8 mouse cellular contexts compared by ENCODE assay signal in the genomic region with DNA sequence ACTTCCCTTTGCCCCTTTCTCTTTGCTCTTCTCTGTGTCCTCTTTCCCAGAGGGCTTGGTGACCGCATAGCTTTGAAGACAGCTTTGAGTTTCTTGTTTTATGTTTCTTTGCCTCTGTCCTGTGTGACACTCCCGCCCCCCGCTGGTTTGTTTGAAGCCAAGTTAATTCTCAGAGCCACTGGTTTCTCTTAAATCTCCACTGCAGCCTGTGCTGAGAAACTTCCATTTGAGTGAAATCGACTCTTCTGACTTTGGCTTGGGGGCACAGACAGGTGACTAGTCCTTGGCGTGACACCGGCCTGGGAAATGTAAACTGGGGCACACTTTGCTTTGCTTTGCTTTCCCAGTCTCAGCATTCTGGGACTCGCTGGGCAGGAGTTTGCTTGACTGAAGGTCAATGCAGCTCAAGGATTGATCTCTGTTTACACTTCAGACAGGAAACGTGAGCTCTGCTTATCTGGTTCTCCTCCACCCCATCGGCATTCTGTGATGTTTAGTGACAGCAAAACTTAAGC. TPM values are rescaled to one million over a fixed set of nuclear protein-coding genes. Genes with fewer than 3 reads are reported as not detected.
DNase-seq lines count a peak whose midpoint lies in the region; ATAC-seq and TF ChIP-seq lines count a peak whose summit lies in the region.

No protein-coding gene starts in this region.

- no peak overlapping the region for H3K9ac ChIP-seq in forebrain, embryonic 13.5 days
- no peak overlapping the region for H3K9ac ChIP-seq in midbrain, embryonic 13.5 days (replicated peaks)

- TF ChIP-seq CTCF in spleen, adult 2 months (IDR thresholded peaks at IDR 0.05; ENCODE audit: extremely low read depth, insufficient read depth, insufficient read length, insufficient replicate concordance): peak; percentile 37; the same call in 1 of the 2 replicates

- no peak overlapping the region for H3K4me2 ChIP-seq in forebrain, embryonic 13.5 days
- H3K4me2 ChIP-seq in midbrain, embryonic 13.5 days (replicated peaks): no peak overlapping the region

- no peaks in the 10 kb centered on the region for H3K27me3 ChIP-seq in spleen, adult 2 months (ENCODE audit: control insufficient read depth, insufficient read depth, low read length)
- H3K27me3 ChIP-seq in forebrain, embryonic 13.5 days: no peaks in the 10 kb centered on the region
- no peaks in the 10 kb centered on the region for H3K27me3 ChIP-seq in midbrain, embryonic 13.5 days

- peaks cover 2% of the 10 kb centered on the region; the same call in 1 of the 2 replicates for H3K4me1 ChIP-seq in spleen, adult 2 months (ENCODE audit: control insufficient read depth, insufficient read depth, insufficient read length)
- peaks cover 44% of the 10 kb centered on the region for H3K4me1 ChIP-seq in forebrain, embryonic 13.5 days
- peaks cover 69% of the 10 kb centered on the region for H3K4me1 ChIP-seq in midbrain, embryonic 13.5 days (replicated peaks)

- 0 out of 2 replicates have a peak, but pooled peaks have one; percentile 19 for ATAC-seq in forebrain, embryonic 13.5 days
- ATAC-seq in midbrain, embryonic 13.5 days: 0 out of 2 replicates have a peak, but pooled peaks have one; percentile 49

- WGBS in spleen, adult 2 months: 31% methylated on average over 9 of the region's 9 CpGs
- 14% methylated on average over 9 of the region's 9 CpGs for WGBS in forebrain, embryonic 13.5 days
- WGBS in midbrain, embryonic 13.5 days: 5% methylated on average over 9 of the region's 9 CpGs

- peak in 1 of 2 experiments; percentile 25 for DNase-seq in spleen, adult 2 months (ENCODE audit: low read depth in 1 of 2, low spot score in 2 of 2)
- no peak for DNase-seq in spleen, postnatal 4 days (ENCODE audit: low spot score in 2 of 2)
- peak; percentile 57 for DNase-seq in kidney, postnatal 10 days
- DNase-seq in frontal cortex, postnatal 10 days (ENCODE audit: low spot score in 2 of 2): no peak
- DNase-seq in cerebellum, adult 11 months: no peak
- DNase-seq in left cerebral cortex, adult 18-20 months (ENCODE audit: low spot score in 2 of 2): no peak

- no peak for TF ChIP-seq POLR2A in spleen, adult 2 months (IDR thresholded peaks at IDR 0.05; ENCODE audit: low read depth, low read length)

- H3K4me3 ChIP-seq in spleen, adult 2 months (ENCODE audit: extremely low read depth, insufficient read depth, insufficient read length): no peak overlapping the region
- no peak overlapping the region for H3K4me3 ChIP-seq in forebrain, embryonic 13.5 days
- H3K4me3 ChIP-seq in midbrain, embryonic 13.5 days (replicated peaks): no peak overlapping the region

- H3K36me3 ChIP-seq in spleen, adult 2 months (ENCODE audit: control insufficient read depth, insufficient read depth, low read length): no peaks in the 10 kb centered on the region
- H3K36me3 ChIP-seq in forebrain, embryonic 13.5 days (ENCODE audit: poor library complexity, severe bottlenecking): no peaks in the 10 kb centered on the region
- H3K36me3 ChIP-seq in midbrain, embryonic 13.5 days: no peaks in the 10 kb centered on the region

- no peak overlapping the region for H3K27ac ChIP-seq in spleen, adult 2 months (ENCODE audit: insufficient read depth, low read length)
- 0 out of 2 replicates have a peak overlapping the region, but pooled peaks have one; percentile 51 for H3K27ac ChIP-seq in forebrain, embryonic 13.5 days
- peak overlapping the region; percentile 72 for H3K27ac ChIP-seq in midbrain, embryonic 13.5 days

- H3K9me3 ChIP-seq in forebrain, embryonic 13.5 days (replicated peaks): no peaks in the 10 kb centered on the region
- H3K9me3 ChIP-seq in midbrain, embryonic 13.5 days: no peaks in the 10 kb centered on the region

RNA-seq across cellular contexts. Expression of gene Gm10645, which starts 12.3 kb away (rescaled TPM):
- 1.8 and 2.9 TPM in 2 replicates for polyA plus RNA-seq in spleen, adult 2 months (2012; rRNA removed)
- polyA plus RNA-seq in forebrain, embryonic 13.5 days (2015; fragmentation: Nextera tagmentation; extraction: Ambion mirVana): 5.1 and 5.2 TPM in 2 replicates
- 6.9 and 7.4 TPM in 2 replicates for polyA plus RNA-seq in midbrain, embryonic 13.5 days (2015; fragmentation: Nextera tagmentation; extraction: Ambion mirVana)
- 1 to 10 TPM; 1.8 to 2.0 TPM for total RNA-seq in left cerebral cortex, adult 18-20 months (2021)

RNA-seq across cellular contexts. Expression of gene Tbc1d9, which starts 13.1 kb away (rescaled TPM):
- 18.5 and 23.6 TPM in 2 replicates for polyA plus RNA-seq in spleen, adult 2 months (2012; rRNA removed)
- polyA plus RNA-seq in forebrain, embryonic 13.5 days (2015; fragmentation: Nextera tagmentation; extraction: Ambion mirVana): 9.3 and 11.5 TPM in 2 replicates
- polyA plus RNA-seq in midbrain, embryonic 13.5 days (2015; fragmentation: Nextera tagmentation; extraction: Ambion mirVana): 12.6 and 13.5 TPM in 2 replicates
- 10 to 100 TPM; 96.2 to 97.5 TPM for total RNA-seq in left cerebral cortex, adult 18-20 months (2021)
